Mouse (Mus musculus) cerebellum, adult 2 months (tissue): ENCODE data around the gene Lgi2. TPM values are rescaled to one million over a fixed set of nuclear protein-coding genes. Genes with fewer than 3 reads are reported as not detected.
A peak's percentile ranks its signal among the peaks of the same experiment; 100 is the strongest.

Experiments used
- DNase-seq, 2 experiments: peaks; one replicate each; pipeline ENCODE4 v3.0.0; 2021
- H3K27ac ChIP-seq: fragments of 200-500 bp; 2 replicates; pipeline ENCODE4 v1.5.1; 2012; ENCODE audit warnings: low read length, control low read depth, inconsistent platforms; ENCODE audit not compliant: insufficient read depth
- H3K27me3 ChIP-seq: fragments of 200-500 bp; 2 replicates; pipeline ENCODE4 v1.6.1; 2012; ENCODE audit warnings: inconsistent platforms, mild to moderate bottlenecking, low read length, moderate library complexity; ENCODE audit not compliant: control insufficient read depth, insufficient read depth
- H3K4me1 ChIP-seq: fragments of 200-500 bp; 2 replicates; pipeline ENCODE4 v1.6.1; 2011; ENCODE audit warnings: low read length; ENCODE audit not compliant: control insufficient read depth, insufficient read depth
- H3K4me3 ChIP-seq: fragments of 200-500 bp; replicated peaks from 2 replicates; pipeline ENCODE3; 2011; ENCODE audit warnings: mild to moderate bottlenecking, low read depth, low read length, control low read depth; ENCODE audit not compliant: insufficient read depth
- CTCF ChIP-seq: fragments of 200-500 bp; IDR thresholded peaks from 2 replicates; pipeline ENCODE4 v1.5.1; 2011; ENCODE audit warnings: low read depth, mild to moderate bottlenecking, control low read depth, low read length, moderate library complexity, borderline replicate concordance; ENCODE audit not compliant: insufficient read depth
- POLR2A ChIP-seq: fragments of 200-500 bp; IDR thresholded peaks from 2 replicates; pipeline ENCODE4 v1.6.1; 2011; ENCODE audit warnings: low read length, control low read depth, borderline replicate concordance; ENCODE audit not compliant: insufficient read depth
- WGBS: fragments of 180-500 bp; shearing (Covaris S2); methylation state at CpG from one replicate; pipeline ENCODE4 v1.1.7; 2018; 5-methylcytosine and 5-hydroxymethylcytosine counted together
- polyA plus RNA-seq: library from polyadenylated mRNA; depleted of rRNA; stranded (reverse); fragments of >200 nt; gene quantifications from 2 replicates; pipeline ENCODE4 v1.2.3, GENCODE M21; 2012

The Lgi2 gene
- polyA plus RNA-seq, 1 experiment, result 52.0 TPM

- WGBS, result 69% methylated on average over 9 of the region's 9 CpGs
- TF ChIP-seq POLR2A (no peak), CTCF (no peak)
- no peak for DNase-seq
- Histone ChIP-seq H3K4me1 (no peaks in the 10 kb centered on the region), H3K4me3 (no peak overlapping the region), H3K27me3 (no peaks in the 10 kb centered on the region), H3K27ac (no peak overlapping the region)
Observed at GRCm38 (mm10) chr5:52590612-52591011, 24.4 kb upstream of the Lgi2 start.

- TF ChIP-seq POLR2A (no peak), CTCF (no peak)
- WGBS, result 89% methylated on average over 4 of the region's 4 CpGs
Observed at GRCm38 (mm10) chr5:52588650-52589049, 22.4 kb upstream of the Lgi2 start.

GRCm38 (mm10) chr5:52587291-52587733, 21.1 kb upstream of the Lgi2 start:
- no peak overlapping the region for H3K4me3 ChIP-seq
- no peaks in the 10 kb centered on the region for H3K27me3 ChIP-seq
- no peak overlapping the region for H3K27ac ChIP-seq
- TF ChIP-seq CTCF (no peak), POLR2A (no peak)
- H3K4me1 ChIP-seq, result no peaks in the 10 kb centered on the region
- DNase-seq, result no peak
- WGBS, result 74% methylated on average over 9 of the region's 9 CpGs

More at GRCm38 (mm10) chr5:52588650-52589049, 22.4 kb upstream of the Lgi2 start:
- no peak for DNase-seq
- no peak overlapping the region for H3K4me3 ChIP-seq
- no peaks in the 10 kb centered on the region for H3K27me3 ChIP-seq
- no peak overlapping the region for H3K27ac ChIP-seq
- no peaks in the 10 kb centered on the region for H3K4me1 ChIP-seq

GRCm38 (mm10) chr5:52572572-52572971, 6.3 kb upstream of the Lgi2 start:
- TF ChIP-seq POLR2A, result no peak
- TF ChIP-seq CTCF, result no peak
- Histone ChIP-seq H3K4me3 (no peak overlapping the region), H3K27ac (no peak overlapping the region), H3K27me3 (no peaks in the 10 kb centered on the region), H3K4me1 (no peaks in the 10 kb centered on the region)
- no peak for DNase-seq
- 59% methylated on average over 1 of the region's 1 CpGs for WGBS

GRCm38 (mm10) chr5:52570746-52571145, 4.5 kb upstream of the Lgi2 start:
- Histone ChIP-seq H3K27ac (no peak overlapping the region), H3K27me3 (no peaks in the 10 kb centered on the region), H3K4me1 (no peaks in the 10 kb centered on the region), H3K4me3 (no peak overlapping the region)
- WGBS, result 13% methylated on average over 6 of the region's 6 CpGs
- TF ChIP-seq CTCF (no peak), POLR2A (no peak)
- DNase-seq, result no peak

- peak overlapping the region; percentile 67 for H3K4me3 ChIP-seq
- DNase-seq, result no peak
- TF ChIP-seq CTCF (no peak), POLR2A (no peak)
- H3K27me3 ChIP-seq, result no peaks in the 10 kb centered on the region
- no peaks in the 10 kb centered on the region for H3K4me1 ChIP-seq
- 23% methylated on average over 17 of the region's 17 CpGs for WGBS
- H3K27ac ChIP-seq, result no peak overlapping the region
Observed at GRCm38 (mm10) chr5:52565214-52565812, 949 bp downstream of the Lgi2 start.

GRCm38 (mm10) chr5:52564351-52564750, 1.9 kb downstream of the Lgi2 start:
- 51% methylated on average over 3 of the region's 3 CpGs for WGBS
- H3K27ac ChIP-seq, result no peak overlapping the region
- H3K27me3 ChIP-seq, result no peaks in the 10 kb centered on the region
- TF ChIP-seq POLR2A, result no peak
- H3K4me3 ChIP-seq, result no peak overlapping the region
- no peaks in the 10 kb centered on the region for H3K4me1 ChIP-seq
- no peak for DNase-seq

GRCm38 (mm10) chr5:52560240-52560639, 6.0 kb downstream of the Lgi2 start:
- TF ChIP-seq POLR2A (no peak), CTCF (no peak)
- no peak for DNase-seq
- Histone ChIP-seq H3K27ac (no peak overlapping the region), H3K4me3 (no peak overlapping the region), H3K27me3 (no peaks in the 10 kb centered on the region), H3K4me1 (no peaks in the 10 kb centered on the region)
- 37% methylated on average over 8 of the region's 8 CpGs for WGBS
